Mouse (Mus musculus) retina, postnatal 7 days (tissue): ENCODE data around the gene Pced1b.

Source experiments
- DNase-seq: peaks from one replicate; pipeline ENCODE4 v3.0.0-alpha.2; 2012; ENCODE audit warnings: low read depth, low spot score

Pced1b gene

DNA sequence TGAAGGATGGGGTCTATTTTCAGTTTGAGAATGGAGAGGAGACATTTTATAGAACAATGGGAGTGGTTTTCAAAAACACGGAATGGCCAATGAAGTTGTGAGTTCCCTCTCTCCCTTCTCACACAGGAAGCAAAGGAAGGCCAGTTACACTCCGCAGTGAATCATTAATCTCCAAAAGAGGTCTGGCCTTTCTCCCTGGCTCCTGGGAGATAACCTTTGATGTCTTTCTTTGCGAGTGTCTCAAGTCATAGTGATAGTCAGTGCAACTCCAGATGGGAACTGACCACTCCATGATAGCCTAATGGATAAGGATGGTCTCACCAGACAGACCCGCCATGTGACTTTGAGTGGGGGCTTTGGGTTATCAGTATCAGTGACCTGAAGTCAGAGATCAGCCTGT lies 185.3 kb downstream of the Pced1b start:
- no peak for DNase-seq
